ENCODE assay signal across 10 mouse cellular contexts in the genomic region with DNA sequence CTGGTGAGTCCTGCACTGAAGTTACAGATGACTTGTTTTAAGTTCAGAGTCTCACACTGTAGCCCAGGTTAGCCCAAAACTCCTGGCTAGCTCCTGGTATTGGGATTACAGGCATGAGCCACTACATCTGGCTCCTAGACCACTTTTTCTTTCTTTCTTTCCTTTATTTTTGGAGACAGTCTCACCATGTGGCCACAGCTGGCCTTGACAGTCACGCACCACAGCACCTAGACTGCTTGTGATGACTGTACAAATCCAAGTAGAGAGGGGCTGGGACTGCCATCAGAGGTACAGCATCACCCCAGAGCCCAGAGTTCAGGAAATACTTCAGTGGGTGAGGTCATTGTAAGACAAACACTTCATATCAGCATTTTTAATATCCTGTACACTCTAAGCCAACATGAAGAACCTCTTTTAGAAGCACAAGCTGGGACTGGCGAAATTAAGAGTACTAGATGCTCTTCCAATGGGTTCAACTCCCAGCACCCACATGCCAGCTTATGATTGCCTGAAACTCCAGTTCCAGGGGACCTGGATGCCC. TPM values are rescaled to one million over a fixed set of nuclear protein-coding genes. Genes with fewer than 3 reads are reported as not detected.
DNase-seq lines count a peak whose midpoint lies in the region; ATAC-seq lines count a peak whose summit lies in the region.
"Had no signal": no experiment of that assay in that cellular context is flagged by ENCODE, and none has a peak within 500 bp of the region (broad histone marks: within the 10 kb centered on the region; RNA-seq: fewer than 3 reads in every experiment).

No protein-coding gene starts in this region.

- H3K27ac ChIP-seq in heart, embryonic 14.5 days (replicated peaks in 1 of 2; ENCODE audit: control insufficient read depth in 1 of 2, insufficient read depth in 1 of 2, low read depth in 2 of 2, low read length in 2 of 2) = no peak overlapping the region
- H3K27ac ChIP-seq in embryonic facial prominence, embryonic 10.5 days (replicated peaks) = no peak overlapping the region
- H3K27ac ChIP-seq in midbrain, embryonic 12.5 days (replicated peaks) = no peak overlapping the region

- H3K4me1 ChIP-seq in heart, embryonic 14.5 days (ENCODE audit: control insufficient read depth in 2 of 2, insufficient read depth in 2 of 2, low read length in 2 of 2) = peaks cover 18 to 35% of the 10 kb centered on the region in 2 experiments
- peaks cover 38% of the 10 kb centered on the region for H3K4me1 ChIP-seq in embryonic facial prominence, embryonic 10.5 days
- H3K4me1 ChIP-seq in midbrain, embryonic 12.5 days = peaks cover 34% of the 10 kb centered on the region

- ATAC-seq in heart, embryonic 14.5 days (ENCODE audit: insufficient number of reproducible peaks, insufficient read depth, low FRiP score, low read depth) = no peak
- no peak for ATAC-seq in midbrain, embryonic 12.5 days (ENCODE audit: low FRiP score, low read depth)
- ATAC-seq in megakaryocyte progenitor cell, adult 5-6 weeks (replicated peaks; ENCODE audit: poor library complexity) = no peak

- 63% methylated on average over 2 of the region's 2 CpGs for WGBS in heart, embryonic 14.5 days
- 89% methylated on average over 2 of the region's 2 CpGs for WGBS in embryonic facial prominence, embryonic 10.5 days
- 89% methylated on average over 2 of the region's 2 CpGs for WGBS in midbrain, embryonic 12.5 days

- H3K27me3 ChIP-seq in heart, embryonic 14.5 days (ENCODE audit: control insufficient read depth, insufficient read depth, low read length) = no peaks in the 10 kb centered on the region
- no peaks in the 10 kb centered on the region for H3K27me3 ChIP-seq in embryonic facial prominence, embryonic 10.5 days (replicated peaks; ENCODE audit: low read depth, poor library complexity, severe bottlenecking)
- no peaks in the 10 kb centered on the region for H3K27me3 ChIP-seq in midbrain, embryonic 12.5 days

- H3K4me2 ChIP-seq in heart, embryonic 14.5 days (ENCODE audit: low read length) = peak overlapping the region; percentile 98
- H3K4me2 ChIP-seq in midbrain, embryonic 12.5 days (replicated peaks) = peak overlapping the region; percentile 98

- H3K9ac ChIP-seq in heart, embryonic 14.5 days (ENCODE audit: low read length) = peak overlapping the region; percentile 100; the same call in 1 of the 2 replicates
- no peak overlapping the region for H3K9ac ChIP-seq in midbrain, embryonic 12.5 days (replicated peaks)

- DNase-seq in heart, adult 11 months = no peak
- no peak for DNase-seq in embryonic facial prominence, embryonic 10.5 days (ENCODE audit: low spot score)
- peak; percentile 42 for DNase-seq in induced T-regulatory cell, adult 2 months (ENCODE audit: low read depth)
- no peak for DNase-seq in B cell, adult 2 months
- no peak for DNase-seq in right cerebral cortex, postnatal 4 days
- DNase-seq: cerebellum, adult 11-12 months; thymus, postnatal 4 days had no signal

- H3K9me3 ChIP-seq in heart, embryonic 14.5 days (ENCODE audit: control insufficient read depth, low read length) = no peaks in the 10 kb centered on the region
- H3K9me3 ChIP-seq in embryonic facial prominence, embryonic 10.5 days = no peaks in the 10 kb centered on the region
- H3K9me3 ChIP-seq in midbrain, embryonic 12.5 days = no peaks in the 10 kb centered on the region

- H3K36me3 ChIP-seq in heart, embryonic 14.5 days (ENCODE audit: control insufficient read depth, insufficient read depth, low read length) = peaks cover 50% of the 10 kb centered on the region
- H3K36me3 ChIP-seq in embryonic facial prominence, embryonic 10.5 days (replicated peaks) = peaks cover 62% of the 10 kb centered on the region
- peaks cover 41% of the 10 kb centered on the region for H3K36me3 ChIP-seq in midbrain, embryonic 12.5 days

- H3K4me3 ChIP-seq in heart, embryonic 14.5 days (ENCODE audit: control insufficient read depth in 1 of 2, insufficient read depth in 1 of 2, low read depth in 1 of 2, low read length in 2 of 2) = peak overlapping the region in 1 of 2 experiments; percentile 99; a peak in 2 of 4 replicates
- H3K4me3 ChIP-seq in embryonic facial prominence, embryonic 10.5 days = peak overlapping the region; percentile 92
- H3K4me3 ChIP-seq in midbrain, embryonic 12.5 days = peak overlapping the region; percentile 84

RNA-seq across cellular contexts. Expression of a gene that starts 3.6 kb away (rescaled TPM):
- polyA plus RNA-seq in heart, embryonic 14.5 days (2014; fragmentation: Nextera tagmentation; extraction: Ambion mirVana) = 341 and 365 TPM in 2 replicates
- polyA plus RNA-seq in embryonic facial prominence, embryonic 10.5 days (2016; fragmentation: Nextera tagmentation; extraction: Ambion mirVana) = 952 and 961 TPM in 2 replicates
- polyA plus RNA-seq in midbrain, embryonic 12.5 days (2016; fragmentation: Nextera tagmentation; extraction: Ambion mirVana) = 818 and 823 TPM in 2 replicates
- 355 and 376 TPM in 2 replicates for total RNA-seq in megakaryocyte progenitor cell, adult 5-6 weeks (2015)
- 305 and 308 TPM in 2 replicates for total RNA-seq in megakaryocyte progenitor cell, adult 5-6 weeks (2017)

RNA-seq across cellular contexts. Expression of a gene that starts 14.7 kb away (rescaled TPM):
- polyA plus RNA-seq in heart, embryonic 14.5 days (2014; fragmentation: Nextera tagmentation; extraction: Ambion mirVana) = 0.76 TPM in 1 of 2 replicates, not detected in the other
- 0.67 and 0.94 TPM in 2 replicates for polyA plus RNA-seq in embryonic facial prominence, embryonic 10.5 days (2016; fragmentation: Nextera tagmentation; extraction: Ambion mirVana)
- 4.2 and 4.6 TPM in 2 replicates for polyA plus RNA-seq in midbrain, embryonic 12.5 days (2016; fragmentation: Nextera tagmentation; extraction: Ambion mirVana)
- 1.2 and 3.8 TPM in 2 replicates for total RNA-seq in megakaryocyte progenitor cell, adult 5-6 weeks (2015)
- total RNA-seq in megakaryocyte progenitor cell, adult 5-6 weeks (2017) = 3.7 and 6.1 TPM in 2 replicates

RNA-seq across cellular contexts. Expression of a gene that starts 27.3 kb away (rescaled TPM):
- 0.16 and 0.27 TPM in 2 replicates for polyA plus RNA-seq in heart, embryonic 14.5 days (2014; fragmentation: Nextera tagmentation; extraction: Ambion mirVana)
- not detected in 2 replicates for polyA plus RNA-seq in embryonic facial prominence, embryonic 10.5 days (2016; fragmentation: Nextera tagmentation; extraction: Ambion mirVana)
- polyA plus RNA-seq in midbrain, embryonic 12.5 days (2016; fragmentation: Nextera tagmentation; extraction: Ambion mirVana) = not detected in 2 replicates
- 18.7 and 31.2 TPM in 2 replicates for total RNA-seq in megakaryocyte progenitor cell, adult 5-6 weeks (2015)
- 4.5 and 23.9 TPM in 2 replicates for total RNA-seq in megakaryocyte progenitor cell, adult 5-6 weeks (2017)

RNA-seq across cellular contexts. Expression of a gene that starts 30.9 kb away (rescaled TPM):
- polyA plus RNA-seq in heart, embryonic 14.5 days (2014; fragmentation: Nextera tagmentation; extraction: Ambion mirVana) = 25.3 TPM in 2 replicates
- polyA plus RNA-seq in embryonic facial prominence, embryonic 10.5 days (2016; fragmentation: Nextera tagmentation; extraction: Ambion mirVana) = 75.4 and 78.6 TPM in 2 replicates
- 67.2 and 67.7 TPM in 2 replicates for polyA plus RNA-seq in midbrain, embryonic 12.5 days (2016; fragmentation: Nextera tagmentation; extraction: Ambion mirVana)
- total RNA-seq in megakaryocyte progenitor cell, adult 5-6 weeks (2015) = 14.9 and 15.2 TPM in 2 replicates
- total RNA-seq in megakaryocyte progenitor cell, adult 5-6 weeks (2017) = 28.1 and 30.7 TPM in 2 replicates

RNA-seq across cellular contexts. Expression of a gene that starts 30.9 kb away (rescaled TPM):
- 23.8 and 25.9 TPM in 2 replicates for polyA plus RNA-seq in heart, embryonic 14.5 days (2014; fragmentation: Nextera tagmentation; extraction: Ambion mirVana)
- 36.1 and 41.5 TPM in 2 replicates for polyA plus RNA-seq in embryonic facial prominence, embryonic 10.5 days (2016; fragmentation: Nextera tagmentation; extraction: Ambion mirVana)
- polyA plus RNA-seq in midbrain, embryonic 12.5 days (2016; fragmentation: Nextera tagmentation; extraction: Ambion mirVana) = 66.8 and 68.4 TPM in 2 replicates
- 24.3 and 24.4 TPM in 2 replicates for total RNA-seq in megakaryocyte progenitor cell, adult 5-6 weeks (2015)
- 17.2 and 20.8 TPM in 2 replicates for total RNA-seq in megakaryocyte progenitor cell, adult 5-6 weeks (2017)
